29 mouse cellular contexts compared by ENCODE assay signal in genomic region chr17:62905692-62906445, GRCm38 (mm10). TPM values are rescaled to one million over a fixed set of nuclear protein-coding genes. Genes with fewer than 3 reads are reported as not detected.
DNase-seq lines count a peak whose midpoint lies in the region; ATAC-seq lines count a peak whose summit lies in the region.
"Had no signal": no experiment of that assay in that cellular context is flagged by ENCODE, and none has a peak within 500 bp of the region (broad histone marks: within the 10 kb centered on the region; RNA-seq: fewer than 3 reads in every experiment).

No protein-coding gene starts in this region.

- peak overlapping the region; percentile 68 for H3K27ac ChIP-seq in midbrain, embryonic 13.5 days
- H3K27ac ChIP-seq in midbrain, embryonic 11.5 days (ENCODE audit: low read depth, low read length), result no peak overlapping the region
- no peak overlapping the region; the same call in 1 of the 2 replicates for H3K27ac ChIP-seq in hindbrain, embryonic 12.5 days
- H3K27ac ChIP-seq in midbrain, embryonic 14.5 days (replicated peaks; ENCODE audit: low read depth, low read length), result peak overlapping the region; percentile 32
- H3K27ac ChIP-seq: layer of hippocampus, adult 2 months; limb, embryonic 13.5 days; liver, embryonic 12.5 days; stomach, embryonic 15.5 days had no signal

- H3K4me3 ChIP-seq in midbrain, embryonic 13.5 days (replicated peaks), result no peak overlapping the region
- H3K4me3 ChIP-seq in midbrain, embryonic 11.5 days (ENCODE audit: low read depth, low read length), result no peak overlapping the region
- no peak overlapping the region for H3K4me3 ChIP-seq in hindbrain, embryonic 12.5 days
- no peak overlapping the region for H3K4me3 ChIP-seq in midbrain, embryonic 14.5 days (replicated peaks; ENCODE audit: low read depth, low read length)
- H3K4me3 ChIP-seq: layer of hippocampus, adult 2 months; limb, embryonic 13.5 days; liver, embryonic 12.5 days; stomach, embryonic 15.5 days had no signal

- H3K4me1 ChIP-seq in midbrain, embryonic 13.5 days (replicated peaks), result peaks cover 14% of the 10 kb centered on the region
- H3K4me1 ChIP-seq in midbrain, embryonic 11.5 days (ENCODE audit: control insufficient read depth, insufficient read depth, low read length), result no peaks in the 10 kb centered on the region
- peaks cover 5% of the 10 kb centered on the region; the same call in 1 of the 2 replicates for H3K4me1 ChIP-seq in hindbrain, embryonic 12.5 days
- 0 out of 2 replicates have a peak, but pooled peaks cover 5% of the 10 kb centered on the region for H3K4me1 ChIP-seq in midbrain, embryonic 14.5 days (ENCODE audit: control insufficient read depth, insufficient read depth, low read length)
- H3K4me1 ChIP-seq: limb, embryonic 13.5 days; liver, embryonic 12.5 days; stomach, embryonic 15.5 days had no signal

- no peaks in the 10 kb centered on the region for H3K36me3 ChIP-seq in midbrain, embryonic 13.5 days
- H3K36me3 ChIP-seq in midbrain, embryonic 11.5 days (ENCODE audit: control insufficient read depth, insufficient read depth, low read length), result no peaks in the 10 kb centered on the region
- H3K36me3 ChIP-seq in hindbrain, embryonic 12.5 days, result no peaks in the 10 kb centered on the region
- no peaks in the 10 kb centered on the region for H3K36me3 ChIP-seq in midbrain, embryonic 14.5 days (ENCODE audit: control insufficient read depth, insufficient read depth, low read length)
- H3K36me3 ChIP-seq: G1E; limb, embryonic 13.5 days; liver, embryonic 12.5 days; stomach, embryonic 15.5 days had no signal

- WGBS in midbrain, embryonic 13.5 days, result 45% methylated on average over 16 of the region's 16 CpGs
- WGBS in midbrain, embryonic 11.5 days, result 65% methylated on average over 16 of the region's 16 CpGs
- 61% methylated on average over 16 of the region's 16 CpGs for WGBS in hindbrain, embryonic 12.5 days
- WGBS in midbrain, embryonic 14.5 days, result 32% methylated on average over 16 of the region's 16 CpGs

- H3K9ac ChIP-seq in midbrain, embryonic 13.5 days (replicated peaks), result no peak overlapping the region
- no peak overlapping the region for H3K9ac ChIP-seq in midbrain, embryonic 11.5 days (ENCODE audit: low read length)
- H3K9ac ChIP-seq in hindbrain, embryonic 12.5 days, result no peak overlapping the region
- no peak overlapping the region for H3K9ac ChIP-seq in midbrain, embryonic 14.5 days (replicated peaks; ENCODE audit: low read length)
- H3K9ac ChIP-seq: limb, embryonic 13.5 days; liver, embryonic 12.5 days; stomach, embryonic 15.5 days had no signal

- H3K27me3 ChIP-seq in midbrain, embryonic 13.5 days, result no peaks in the 10 kb centered on the region
- no peaks in the 10 kb centered on the region for H3K27me3 ChIP-seq in midbrain, embryonic 11.5 days (ENCODE audit: control insufficient read depth, insufficient read depth, low read length)
- H3K27me3 ChIP-seq in hindbrain, embryonic 12.5 days, result no peaks in the 10 kb centered on the region
- H3K27me3 ChIP-seq in midbrain, embryonic 14.5 days (ENCODE audit: control insufficient read depth, insufficient read depth, low read length), result no peaks in the 10 kb centered on the region
- H3K27me3 ChIP-seq: CH12.LX; limb, embryonic 13.5 days; liver, embryonic 12.5 days; stomach, embryonic 15.5 days had no signal

- H3K9me3 ChIP-seq in midbrain, embryonic 13.5 days, result no peaks in the 10 kb centered on the region
- no peaks in the 10 kb centered on the region for H3K9me3 ChIP-seq in midbrain, embryonic 11.5 days (ENCODE audit: control insufficient read depth, low read length)
- H3K9me3 ChIP-seq in hindbrain, embryonic 12.5 days (replicated peaks), result no peaks in the 10 kb centered on the region
- H3K9me3 ChIP-seq in midbrain, embryonic 14.5 days (ENCODE audit: control insufficient read depth, low read length), result no peaks in the 10 kb centered on the region
- H3K9me3 ChIP-seq: G1E; limb, embryonic 13.5 days; liver, embryonic 12.5 days; stomach, embryonic 15.5 days had no signal

- H3K4me2 ChIP-seq in midbrain, embryonic 13.5 days (replicated peaks), result peak overlapping the region; percentile 22
- H3K4me2 ChIP-seq in midbrain, embryonic 11.5 days, result no peak overlapping the region
- no peak overlapping the region; the same call in 1 of the 2 replicates for H3K4me2 ChIP-seq in hindbrain, embryonic 12.5 days (replicated peaks)
- peak overlapping the region; percentile 30 for H3K4me2 ChIP-seq in midbrain, embryonic 14.5 days (ENCODE audit: low read length)
- H3K4me2 ChIP-seq: limb, embryonic 13.5 days; liver, embryonic 12.5 days; stomach, embryonic 15.5 days had no signal

- no peak for DNase-seq in midbrain, embryonic 11.5 days (ENCODE audit: low spot score, missing footprints)
- DNase-seq in midbrain, embryonic 14.5 days, result peak; percentile 55
- no peak for DNase-seq in spleen, postnatal 10 days (ENCODE audit: low spot score in 2 of 2)
- no peak for DNase-seq in gastrocnemius, postnatal 4 days (ENCODE audit: low spot score in 2 of 2)
- DNase-seq in spleen, adult 12 weeks (ENCODE audit: low spot score), result no peak
- DNase-seq: adrenal gland, adult 8-10 months; B cell, adult 2 months; cerebellum, adult 18-20 months; embryo, embryonic 11 days; gastrocnemius, postnatal 36 days; heart, postnatal 4 days; kidney, postnatal 25 days; layer of hippocampus, postnatal 36 days; lung, adult 18-20 months; lung, postnatal 10 days; retina, postnatal 1 day; right cerebral cortex, postnatal 25 days; thymus, adult 18-20 months; thymus, postnatal 36 days had no signal

- ATAC-seq in midbrain, embryonic 13.5 days, result peak; percentile 86
- no peak for ATAC-seq in midbrain, embryonic 11.5 days (ENCODE audit: low FRiP score)
- ATAC-seq in hindbrain, embryonic 12.5 days (ENCODE audit: low FRiP score), result peak; percentile 13; the same call in 1 of the 2 replicates
- peak; percentile 62; the same call in 1 of the 2 replicates for ATAC-seq in midbrain, embryonic 14.5 days (ENCODE audit: low FRiP score, low TSS enrichment)
- ATAC-seq: intestine, embryonic 16.5 days; liver, embryonic 12.5 days; Patski had no signal

RNA-seq across cellular contexts. Expression of gene Efna5, which starts 24.8 kb away (rescaled TPM):
- polyA plus RNA-seq in midbrain, embryonic 13.5 days (2015; fragmentation: Nextera tagmentation; extraction: Ambion mirVana), result 81.4 and 89.2 TPM in 2 replicates
- polyA plus RNA-seq in midbrain, embryonic 11.5 days (2014; fragmentation: Nextera tagmentation; extraction: Ambion mirVana), result 72.5 and 80.5 TPM in 2 replicates
- polyA plus RNA-seq in hindbrain, embryonic 12.5 days (2016; fragmentation: Nextera tagmentation; extraction: Ambion mirVana), result 61.3 and 63.3 TPM in 2 replicates
- polyA plus RNA-seq in midbrain, embryonic 14.5 days (2014; fragmentation: Nextera tagmentation; extraction: Ambion mirVana), result 53.0 and 90.8 TPM in 2 replicates
- 1 to 10 TPM; 6.2 to 8.4 TPM for total RNA-seq in gastrocnemius, postnatal 4 days (2021)
- polyA plus RNA-seq: G1E had no signal

Comparison
In these comparisons a context has a peak if more than half of its experiments do, and no peak if none do; other contexts are left out.
1. H3K27ac ChIP-seq: peak in midbrain, embryonic 13.5 days (single experiment) and midbrain, embryonic 14.5 days (single experiment); none in midbrain, embryonic 11.5 days (single experiment) and hindbrain, embryonic 12.5 days (single experiment).
2. H3K4me2 ChIP-seq: peak in midbrain, embryonic 13.5 days (single experiment) and midbrain, embryonic 14.5 days (single experiment); none in midbrain, embryonic 11.5 days (single experiment) and hindbrain, embryonic 12.5 days (single experiment).